Mouse (Mus musculus): ENCODE data around the gene Slc4a8.
A peak's percentile ranks its signal among the peaks of the same experiment; 100 is the strongest.

Slc4a8 gene

DNA sequence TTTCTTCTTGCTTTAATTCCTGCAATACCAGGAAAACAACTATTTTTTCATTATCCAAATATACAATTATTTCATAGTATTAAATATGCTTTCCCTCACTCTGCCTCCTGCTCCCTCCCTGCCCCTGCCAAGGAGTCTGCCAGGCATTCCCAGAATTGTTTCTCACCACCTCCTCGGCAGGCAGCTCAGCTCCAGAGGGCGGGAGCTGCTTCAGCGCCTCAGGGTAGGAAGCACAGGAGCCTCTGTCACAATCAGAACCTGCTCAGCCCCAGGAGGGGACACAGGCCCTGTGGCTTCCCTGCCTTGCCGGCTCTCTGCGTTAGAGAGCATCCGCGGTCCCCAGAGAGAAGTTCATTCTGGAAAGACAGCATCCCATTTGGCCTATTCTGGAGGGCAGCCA, 71.2 kb downstream of the Slc4a8 start:
- no peak for DNase-seq

DNA sequence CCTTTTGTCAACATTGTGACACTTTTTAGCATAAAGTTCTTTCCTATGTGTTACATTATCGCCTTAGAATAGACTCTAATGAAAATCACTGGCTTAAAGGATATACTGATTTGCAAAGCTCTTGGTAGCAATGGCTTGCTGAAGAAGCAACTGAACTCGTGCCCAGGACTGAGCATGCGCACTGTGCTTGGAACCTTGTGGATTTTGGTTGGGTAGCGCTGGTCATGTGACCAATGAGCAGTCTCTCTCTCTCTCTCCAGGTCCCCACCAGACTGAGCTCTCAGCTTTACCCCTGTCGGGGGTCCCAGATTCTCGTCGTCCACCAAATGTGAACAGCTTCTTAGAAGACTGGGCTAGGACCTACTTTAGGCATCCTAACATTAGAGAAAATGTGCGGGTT, 75.2 kb downstream of the Slc4a8 start:
- no peak for DNase-seq

DNA sequence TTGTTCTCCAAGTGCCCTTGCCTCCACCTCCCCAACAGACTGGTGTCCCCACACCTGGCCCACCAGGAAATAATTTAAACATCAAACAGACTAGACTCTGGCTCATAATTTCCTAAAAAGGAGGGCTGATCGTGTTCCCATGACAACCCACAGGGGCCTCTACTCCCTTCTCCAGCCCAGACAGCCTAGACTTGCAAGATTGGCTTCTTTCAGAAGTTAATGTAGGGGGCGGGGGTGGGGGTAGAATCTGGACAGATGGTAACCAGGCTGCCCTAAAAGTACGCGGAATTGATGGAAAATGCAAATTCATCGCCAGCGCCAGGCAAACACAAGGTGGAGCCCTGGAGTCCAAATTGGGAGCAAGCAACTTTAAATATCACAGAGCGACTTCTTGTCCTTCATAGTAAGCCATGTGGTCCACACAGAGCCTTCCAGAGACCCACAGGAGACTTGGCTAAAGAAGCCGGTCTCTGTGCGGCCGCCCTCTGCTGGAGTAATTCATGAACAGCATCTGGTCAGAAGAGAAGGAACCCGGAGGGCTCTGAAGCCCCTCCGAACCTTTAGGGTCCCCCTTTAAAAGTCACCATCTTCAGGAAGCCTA, 77.2 kb downstream of the Slc4a8 start:
- DNase-seq = peak; percentile 51 to 78

DNA sequence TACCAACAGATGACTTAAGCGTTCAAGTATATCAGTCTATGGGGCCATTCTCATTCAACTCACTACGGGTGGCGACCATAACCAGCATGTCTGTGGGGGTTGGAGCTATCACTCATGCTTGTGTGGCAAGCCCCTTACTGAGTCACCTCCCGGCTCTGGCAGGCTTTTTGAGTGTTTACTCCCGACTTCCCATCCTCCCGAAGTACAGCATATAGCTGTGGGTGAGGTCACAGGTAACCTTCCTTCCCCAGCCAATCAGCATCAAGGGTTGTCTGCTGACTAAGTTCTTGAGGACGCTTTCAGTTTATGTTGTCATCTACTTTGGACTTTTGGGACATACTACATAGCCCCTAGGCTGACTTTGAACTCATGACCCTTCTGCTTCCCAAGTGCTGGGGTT, 82.8 kb downstream of the Slc4a8 start:
- no peak for DNase-seq

DNA sequence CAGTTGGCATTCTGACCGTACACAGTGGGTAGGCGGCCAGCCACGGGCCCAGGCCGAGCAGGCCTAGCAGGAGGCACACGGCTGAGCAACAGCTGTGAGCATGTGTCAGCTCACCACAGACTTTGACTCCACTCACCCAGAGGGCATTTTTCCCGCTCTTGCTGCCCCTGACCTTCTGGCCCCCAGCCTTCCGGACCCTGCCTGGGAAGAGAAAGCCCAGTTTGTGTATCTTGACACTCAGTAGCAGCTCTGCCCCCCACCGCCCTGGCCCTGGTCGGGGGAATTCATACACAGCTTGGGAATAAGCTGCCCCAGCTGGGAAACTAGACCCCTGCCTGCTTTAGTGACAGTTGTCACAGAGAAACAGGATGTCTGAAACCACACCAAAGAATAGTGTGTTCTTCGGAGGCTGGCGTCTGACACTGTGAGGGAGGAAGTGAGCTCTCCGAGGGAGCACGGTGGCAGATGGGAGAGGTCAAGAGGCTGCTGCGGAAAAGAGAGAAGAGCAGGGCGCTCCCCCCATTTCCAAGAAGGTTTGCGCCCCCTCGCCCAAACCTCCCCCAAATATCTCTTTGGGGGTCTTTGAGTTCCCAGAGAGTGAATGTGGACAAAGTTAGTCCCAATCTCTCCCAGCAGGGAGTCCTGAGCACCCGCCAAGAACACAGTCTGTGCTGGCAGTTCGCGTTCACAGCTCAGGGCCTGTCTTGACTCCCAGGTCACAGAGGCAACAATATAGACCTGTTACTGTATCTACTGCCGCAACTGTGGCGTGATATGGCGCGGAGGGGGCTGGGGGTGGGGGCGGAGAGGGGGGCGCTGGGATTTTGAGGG, 83.7 kb downstream of the Slc4a8 start:
- peak; percentile 31 to 46 for DNase-seq

DNA sequence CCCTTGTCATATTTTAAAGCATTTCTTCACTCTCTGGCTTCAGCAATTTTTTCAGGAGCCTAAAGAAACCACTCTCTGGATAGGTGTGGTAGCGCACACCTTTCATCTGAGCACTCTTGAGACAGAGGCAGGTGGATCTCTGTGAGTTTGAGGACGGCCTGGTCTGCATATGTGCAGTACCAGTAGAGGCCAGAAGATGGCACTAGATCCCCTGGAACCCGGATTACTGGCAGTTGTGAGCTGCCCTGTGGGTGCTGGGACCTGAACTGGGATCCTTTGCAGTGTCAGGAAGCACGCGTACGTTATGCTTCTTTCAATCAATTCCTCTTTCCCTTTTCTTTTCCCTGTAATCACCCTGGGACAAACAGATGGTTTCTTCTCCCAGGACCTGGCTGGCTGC, 85.6 kb downstream of the Slc4a8 start:
- no peak for DNase-seq

DNA sequence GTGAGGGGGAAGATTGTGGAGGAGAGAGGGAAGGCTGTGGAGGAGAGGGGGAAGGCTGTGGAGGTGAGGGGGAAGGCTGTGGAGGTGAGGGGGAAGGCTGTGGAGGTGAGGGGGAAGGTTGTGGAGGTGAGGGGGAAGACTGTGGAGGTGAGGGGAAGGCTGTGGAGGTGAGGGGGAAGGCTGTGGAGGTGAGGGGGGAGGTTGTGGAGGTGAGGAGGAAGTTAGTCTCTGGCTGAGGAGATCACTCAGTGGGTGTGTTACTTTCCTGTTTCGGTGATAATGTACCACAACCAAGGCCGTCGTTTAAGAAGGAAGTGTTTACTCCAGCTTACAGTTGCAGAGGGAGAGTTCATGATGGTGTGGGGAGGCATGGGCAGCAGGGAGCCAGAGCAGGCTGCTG, 96.0 kb downstream of the Slc4a8 start:
- DNase-seq = no peak

DNA sequence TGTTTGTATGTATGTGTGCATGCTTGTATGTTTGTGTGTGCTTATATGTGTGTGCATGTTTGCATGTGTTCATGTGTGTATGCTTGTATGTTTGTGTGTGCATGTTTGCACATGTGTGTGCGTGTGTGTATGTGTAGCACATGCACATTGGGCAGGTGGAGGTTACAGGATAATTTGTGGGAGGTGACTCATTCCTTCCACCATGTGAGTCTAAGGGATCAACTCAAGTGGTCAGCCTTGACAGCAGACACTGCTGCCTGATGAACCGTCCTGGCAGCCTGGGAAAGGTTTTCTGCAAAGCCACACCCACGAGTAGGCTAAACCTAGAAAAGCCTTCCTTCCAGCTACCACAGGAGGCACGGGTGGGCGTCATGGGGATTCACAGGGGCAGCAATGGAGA, 99.3 kb downstream of the Slc4a8 start:
- DNase-seq = no peak

DNA sequence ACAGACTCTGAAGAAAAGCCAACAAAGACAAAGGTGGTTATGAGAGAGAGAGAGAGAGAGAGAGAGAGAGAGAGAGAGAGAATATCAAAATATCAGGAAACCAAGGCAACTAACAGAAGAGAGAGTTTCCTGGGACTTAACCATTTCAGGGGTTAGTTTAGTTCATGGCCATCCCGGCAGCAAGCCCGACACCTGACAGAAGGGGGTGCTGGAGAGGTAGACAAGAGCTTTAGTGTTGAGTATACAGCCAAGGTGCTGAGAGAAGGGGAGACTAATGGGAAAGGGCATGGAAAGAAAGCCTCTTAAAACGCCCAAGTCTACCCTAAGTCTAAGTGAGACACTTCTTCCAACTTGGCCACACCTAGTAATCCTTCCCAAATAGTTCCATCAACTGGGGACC, 104.0 kb downstream of the Slc4a8 start:
- no peak for DNase-seq

DNA sequence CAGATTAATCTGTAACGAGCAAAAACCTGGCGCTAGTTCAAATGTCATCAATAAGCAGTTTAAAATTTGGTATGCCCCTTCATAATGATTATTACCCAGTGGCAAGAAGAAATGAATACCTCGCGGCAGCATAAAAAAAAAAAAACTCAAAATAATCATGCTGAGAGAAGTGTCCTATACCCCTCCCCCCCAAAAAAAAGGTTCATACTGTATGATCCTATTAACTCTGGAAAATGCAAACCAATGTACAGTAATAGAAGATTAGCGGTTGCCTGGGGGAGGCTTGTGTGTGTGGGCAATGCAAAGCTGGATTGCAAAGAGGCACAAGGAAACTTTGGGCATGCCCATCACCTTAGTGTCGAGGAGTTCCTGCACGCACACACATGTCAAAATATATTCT, 108.0 kb downstream of the Slc4a8 start, which contains the start of gene Scn8a:
TSS of gene Scn8a (plus strand) at position 301 of the 400 bp plus-strand sequence.
- no peak for DNase-seq

DNA sequence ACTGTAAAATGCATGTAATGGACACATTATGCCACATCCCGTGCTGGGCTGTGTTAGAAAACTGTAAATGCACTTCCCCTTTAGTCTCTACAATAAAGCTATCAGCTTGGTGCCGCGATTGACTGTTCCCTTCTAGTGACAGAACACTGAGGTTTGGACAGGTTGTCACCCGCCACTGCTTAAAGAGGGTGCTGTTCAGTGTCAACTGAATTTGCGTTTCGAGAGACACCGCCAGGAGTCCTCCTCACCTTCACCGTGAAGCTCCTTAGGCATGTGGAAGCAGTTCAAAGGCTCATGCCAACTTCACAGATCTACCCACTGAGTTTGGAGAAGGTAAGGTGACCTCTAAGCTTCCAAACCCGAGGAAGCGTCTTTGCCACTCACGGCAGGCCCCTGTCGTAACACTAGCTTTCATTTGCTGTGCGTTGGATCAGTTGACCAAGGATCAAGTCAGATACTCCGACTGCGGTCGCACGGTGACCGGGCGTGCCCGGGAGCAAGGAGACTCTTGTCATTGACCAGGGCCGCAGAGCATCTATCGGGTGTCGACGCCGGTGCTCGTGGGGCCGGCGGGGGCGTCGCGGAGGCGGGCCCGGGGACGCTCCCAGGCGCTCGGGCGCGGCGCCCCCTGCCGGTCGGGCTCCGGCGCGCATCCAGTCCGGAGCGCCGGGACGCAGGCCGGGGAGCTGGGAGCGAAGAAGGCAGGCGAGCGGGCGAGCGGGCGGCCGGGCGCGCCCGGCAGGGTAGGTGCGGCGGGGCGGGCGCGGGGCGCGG, 108.6 kb downstream of the Slc4a8 start:
- DNase-seq = peak in 1 of 2 experiments; percentile 64

DNA sequence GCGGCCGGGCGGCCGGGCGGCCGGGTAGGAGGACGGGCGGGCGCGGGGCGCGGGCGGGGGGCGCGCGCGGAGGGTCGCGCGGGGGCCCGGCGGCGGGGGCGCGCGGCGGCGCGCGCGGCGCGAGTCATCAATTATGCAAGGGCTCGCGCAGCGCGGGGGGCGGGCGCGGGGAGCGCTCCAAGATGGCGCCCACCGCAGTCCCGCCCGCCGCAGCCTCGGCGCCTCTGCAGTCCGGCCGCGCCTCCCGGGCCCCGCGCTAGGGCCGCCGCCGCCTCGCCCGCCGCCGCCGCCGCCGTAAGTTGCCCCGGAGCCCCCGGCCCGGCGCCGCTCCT, 109.2 kb downstream of the Slc4a8 start:
- DNase-seq = peak in 1 of 2 experiments; percentile 23

DNA sequence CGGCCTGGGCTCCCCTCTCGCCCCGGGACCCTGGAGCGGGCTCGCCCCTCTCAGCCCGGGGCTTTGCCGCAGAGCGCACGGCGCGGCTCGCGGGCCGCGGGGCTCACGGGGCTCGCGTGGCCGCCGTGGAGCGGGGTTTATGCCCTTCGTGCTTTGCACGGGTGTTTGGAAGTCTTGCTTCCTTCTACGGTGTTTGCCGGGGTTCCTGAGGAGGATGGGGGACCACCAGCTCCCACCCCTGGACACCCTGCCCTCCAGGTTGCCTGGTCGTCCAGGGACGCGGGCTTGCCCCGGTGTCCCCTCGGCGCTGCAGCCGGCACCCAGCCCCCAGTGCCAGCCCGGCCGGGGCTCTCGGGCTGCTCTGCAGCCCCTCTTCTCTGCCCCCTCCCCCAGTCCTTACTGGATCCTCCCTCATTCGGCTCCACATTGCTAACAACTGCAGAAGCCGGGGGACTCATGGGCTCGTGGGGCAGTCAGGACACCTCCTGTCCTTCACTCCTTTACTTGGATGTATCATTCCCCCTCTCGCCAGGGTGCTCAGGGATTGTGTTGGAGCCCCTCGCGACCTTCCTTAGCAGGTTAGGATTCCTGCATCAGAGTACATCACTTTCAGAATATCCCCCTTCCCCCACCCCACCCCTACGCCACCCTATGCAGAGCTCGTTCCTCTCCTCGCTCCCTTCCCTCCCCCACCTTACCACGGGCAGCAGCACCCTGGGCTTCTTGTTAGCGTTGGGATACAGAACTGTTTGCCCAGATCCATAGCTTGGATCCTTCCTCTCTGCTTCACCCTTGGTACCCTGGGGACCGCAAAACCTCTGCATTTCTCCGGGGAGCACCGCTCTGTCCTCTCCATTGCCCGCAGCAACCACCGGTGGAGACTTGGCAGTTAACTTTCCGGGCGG, 109.8 kb downstream of the Slc4a8 start:
- no peak for DNase-seq

DNA sequence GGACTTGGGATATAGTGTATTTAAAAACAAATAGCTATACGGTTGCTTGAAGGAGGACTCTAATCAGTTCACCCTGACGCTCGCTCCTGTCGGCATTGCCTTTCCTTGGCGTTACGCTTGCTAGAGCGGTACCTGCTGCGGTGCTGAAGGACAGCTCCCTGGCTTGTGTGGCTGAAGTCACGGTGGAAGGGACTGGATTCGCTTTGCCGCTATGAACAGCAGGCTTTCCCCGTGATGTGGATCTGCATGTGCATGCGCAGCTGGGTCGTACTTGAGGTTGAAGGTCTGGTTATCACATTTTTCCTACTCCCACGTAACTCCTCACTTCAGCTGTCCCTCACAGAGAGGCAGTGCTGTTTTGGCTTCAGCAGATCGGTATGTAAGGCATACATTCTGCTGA, 111.6 kb downstream of the Slc4a8 start:
- peak; percentile 83 to 94 for DNase-seq
